Mouse (Mus musculus) megakaryocyte, embryonic 14.5 days (primary cell): ENCODE data around the gene Fas. TPM values are rescaled to one million over a fixed set of nuclear protein-coding genes. Genes with fewer than 3 reads are reported as not detected.

ENCODE experiments used
- H3K27me3 ChIP-seq: replicated peaks from 2 replicates; pipeline ENCODE3; 2012; ENCODE audit warnings: inconsistent platforms
- H3K36me3 ChIP-seq: replicated peaks from 2 replicates; pipeline ENCODE3; 2012; ENCODE audit warnings: low read length, inconsistent platforms, mixed read lengths
- H3K4me1 ChIP-seq: 2 replicates; pipeline ENCODE4 v1.6.1; 2012; ENCODE audit warnings: inconsistent platforms
- H3K4me3 ChIP-seq: replicated peaks from 2 replicates; pipeline ENCODE3; 2012; ENCODE audit warnings: moderate library complexity, mild to moderate bottlenecking, inconsistent platforms
- H3K9me3 ChIP-seq: 2 replicates; pipeline ENCODE4 v1.6.1; 2012; ENCODE audit warnings: inconsistent platforms
- FLI1 ChIP-seq: IDR thresholded peaks from 2 replicates; pipeline ENCODE4 v1.6.1; 2012; ENCODE audit warnings: low read length, inconsistent platforms, mixed read lengths
- GATA1 ChIP-seq: IDR thresholded peaks from 3 replicates; pipeline ENCODE4 v1.6.1; 2012; ENCODE audit warnings: mixed read lengths, low read length, inconsistent platforms, borderline replicate concordance
- polyA plus RNA-seq: library from polyadenylated mRNA; stranded (reverse); fragments of >175 nt; gene quantifications from 2 replicates; pipeline ENCODE4 v1.2.3, GENCODE M21; 2012; ENCODE audit warnings: low replicate concordance; ENCODE audit not compliant: insufficient read depth

Fas gene
- polyA plus RNA-seq, 1 experiment: 0.47 TPM

GRCm38 (mm10) chr19:34278078-34278477, 12.4 kb upstream of the Fas start:
- no peaks in the 10 kb centered on the region for H3K27me3 ChIP-seq
- peaks cover 3% of the 10 kb centered on the region; the same call in 1 of the 2 replicates for H3K4me1 ChIP-seq
- no peaks in the 10 kb centered on the region for H3K9me3 ChIP-seq
- no peak for TF ChIP-seq GATA1
- TF ChIP-seq FLI1: no peak
- no peaks in the 10 kb centered on the region for H3K36me3 ChIP-seq
- H3K4me3 ChIP-seq: no peak overlapping the region

- Histone ChIP-seq H3K9me3 (no peaks in the 10 kb centered on the region), H3K27me3 (no peaks in the 10 kb centered on the region), H3K4me3 (no peak overlapping the region), H3K4me1 (peaks cover 40% of the 10 kb centered on the region), H3K36me3 (no peaks in the 10 kb centered on the region)
- TF ChIP-seq FLI1 (no peak), GATA1 (no peak)
Observed at GRCm38 (mm10) chr19:34283614-34284013, 6.9 kb upstream of the Fas start.

- H3K36me3 ChIP-seq: no peaks in the 10 kb centered on the region
- no peak for TF ChIP-seq FLI1
- TF ChIP-seq GATA1: no peak
- H3K4me1 ChIP-seq: peaks cover 40% of the 10 kb centered on the region
- H3K9me3 ChIP-seq: no peaks in the 10 kb centered on the region
- no peaks in the 10 kb centered on the region for H3K27me3 ChIP-seq
- no peak overlapping the region for H3K4me3 ChIP-seq
Observed at GRCm38 (mm10) chr19:34284383-34284782, 6.1 kb upstream of the Fas start.

- peaks cover 43% of the 10 kb centered on the region for H3K4me1 ChIP-seq
- H3K27me3 ChIP-seq: no peaks in the 10 kb centered on the region
- H3K9me3 ChIP-seq: no peaks in the 10 kb centered on the region
- TF ChIP-seq FLI1 (no peak), GATA1 (no peak)
- H3K36me3 ChIP-seq: no peaks in the 10 kb centered on the region
- no peak overlapping the region for H3K4me3 ChIP-seq
Observed at GRCm38 (mm10) chr19:34284826-34285225, 5.6 kb upstream of the Fas start.

- Histone ChIP-seq H3K4me3 (no peak overlapping the region), H3K27me3 (no peaks in the 10 kb centered on the region), H3K4me1 (peaks cover 56% of the 10 kb centered on the region), H3K9me3 (no peaks in the 10 kb centered on the region), H3K36me3 (no peaks in the 10 kb centered on the region)
- TF ChIP-seq GATA1 (no peak), FLI1 (no peak)
Observed at GRCm38 (mm10) chr19:34287221-34287620, 3.2 kb upstream of the Fas start.

- Histone ChIP-seq H3K36me3 (no peaks in the 10 kb centered on the region), H3K9me3 (no peaks in the 10 kb centered on the region), H3K4me3 (no peak overlapping the region), H3K4me1 (peaks cover 59% of the 10 kb centered on the region), H3K27me3 (no peaks in the 10 kb centered on the region)
- TF ChIP-seq FLI1: no peak
Observed at GRCm38 (mm10) chr19:34287656-34288415, 2.6 kb upstream of the Fas start.

- no peaks in the 10 kb centered on the region for H3K36me3 ChIP-seq
- H3K27me3 ChIP-seq: no peaks in the 10 kb centered on the region
- TF ChIP-seq GATA1 (no peak), FLI1 (no peak)
- peaks cover 65% of the 10 kb centered on the region for H3K4me1 ChIP-seq
- H3K9me3 ChIP-seq: no peaks in the 10 kb centered on the region
- H3K4me3 ChIP-seq: no peak overlapping the region
Observed at GRCm38 (mm10) chr19:34288696-34289095, 1.8 kb upstream of the Fas start.

GRCm38 (mm10) chr19:34290872-34291341, 441 bp downstream of the Fas start:
- Histone ChIP-seq H3K4me1 (peaks cover 60% of the 10 kb centered on the region), H3K27me3 (no peaks in the 10 kb centered on the region), H3K9me3 (no peaks in the 10 kb centered on the region), H3K36me3 (no peaks in the 10 kb centered on the region), H3K4me3 (peak overlapping the region; percentile 96)
- TF ChIP-seq FLI1 (no peak), GATA1 (no peak)

- Histone ChIP-seq H3K4me1 (peaks cover 60% of the 10 kb centered on the region), H3K36me3 (no peaks in the 10 kb centered on the region), H3K9me3 (no peaks in the 10 kb centered on the region), H3K4me3 (peak overlapping the region; percentile 96), H3K27me3 (no peaks in the 10 kb centered on the region)
- TF ChIP-seq FLI1 (no peak), GATA1 (no peak)
Observed at GRCm38 (mm10) chr19:34291379-34291778, 913 bp downstream of the Fas start.

- H3K9me3 ChIP-seq: no peaks in the 10 kb centered on the region
- H3K36me3 ChIP-seq: no peaks in the 10 kb centered on the region
- TF ChIP-seq GATA1 (no peak), FLI1 (no peak)
- H3K4me3 ChIP-seq: peak overlapping the region; percentile 78
- H3K27me3 ChIP-seq: no peaks in the 10 kb centered on the region
- peaks cover 59% of the 10 kb centered on the region for H3K4me1 ChIP-seq
Observed at GRCm38 (mm10) chr19:34291956-34292355, 1.5 kb downstream of the Fas start.

- Histone ChIP-seq H3K4me1 (peaks cover 59% of the 10 kb centered on the region), H3K4me3 (peak overlapping the region; percentile 72), H3K9me3 (no peaks in the 10 kb centered on the region), H3K27me3 (no peaks in the 10 kb centered on the region), H3K36me3 (no peaks in the 10 kb centered on the region)
- TF ChIP-seq FLI1 (no peak), GATA1 (no peak)
Observed at GRCm38 (mm10) chr19:34292701-34293100, 2.2 kb downstream of the Fas start.
